Mouse (Mus musculus) heart, adult 11 months (tissue): Measurements from ENCODE around the gene Irs2.

Experiments used
- DNase-seq: peaks from one replicate; pipeline ENCODE4 v3.0.0; 2022

Irs2 gene

GRCm38 (mm10) chr8:10945939-10946740, 62.1 kb downstream of the Irs2 start:
- DNase-seq: peak; percentile 100

- DNase-seq: no peak
These were observed 62.8 kb downstream of the Irs2 start for GRCm38 (mm10) chr8:10945490-10945889.

- DNase-seq: peak; percentile 94
These were observed 64.8 kb downstream of the Irs2 start for GRCm38 (mm10) chr8:10943314-10944060.

GRCm38 (mm10) chr8:10939883-10940282, 68.4 kb downstream of the Irs2 start:
- no peak for DNase-seq

- no peak for DNase-seq
These were observed 69.0 kb downstream of the Irs2 start for GRCm38 (mm10) chr8:10939210-10939782.

GRCm38 (mm10) chr8:10938284-10938683, 70.0 kb downstream of the Irs2 start:
- DNase-seq: no peak

- no peak for DNase-seq
These were observed 71.6 kb downstream of the Irs2 start for GRCm38 (mm10) chr8:10936646-10937045.

GRCm38 (mm10) chr8:10935231-10935630, 73.0 kb downstream of the Irs2 start:
- DNase-seq: no peak
